Mouse (Mus musculus): ENCODE measurements around the gene Tnxb. TPM values are rescaled to one million over a fixed set of nuclear protein-coding genes. Genes with fewer than 3 reads are reported as not detected.
A peak's percentile ranks its signal among the peaks of the same experiment; 100 is the strongest.

Gene Tnxb
- polyA plus RNA-seq, 1 experiment from 2014 or later = 0.03 TPM

DNA sequence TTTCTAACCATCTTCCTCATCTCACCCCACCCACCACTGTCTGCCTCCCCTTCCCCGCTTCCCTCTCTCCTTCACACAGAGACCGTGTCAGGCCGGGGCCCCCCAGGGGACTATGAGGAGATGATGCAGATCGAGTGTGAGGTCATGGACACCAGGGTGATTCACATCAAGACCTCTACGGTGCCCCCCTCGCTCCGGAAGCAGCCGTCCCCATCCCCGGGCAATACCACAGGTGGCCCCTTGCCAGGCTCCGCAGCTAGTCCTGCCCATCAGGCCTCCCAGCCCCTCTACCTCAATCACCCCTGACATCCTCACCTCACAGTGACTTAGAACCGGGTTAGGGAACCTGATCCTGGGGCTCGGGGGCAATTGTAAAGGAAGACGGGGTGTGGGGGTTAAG lies 15.9 kb upstream of the Tnxb start:
- Histone ChIP-seq H3K27me3 (replicated peaks) (peaks cover 5% of the 10 kb centered on the region; the same call in 1 of the 2 replicates), H3K9ac (no peak overlapping the region), H3K36me3 (peaks cover 60% of the 10 kb centered on the region), H3K27ac (no peak overlapping the region), H3K4me2 (replicated peaks) (no peak overlapping the region), H3K9me3 (no peaks in the 10 kb centered on the region), H3K4me3 (no peak overlapping the region), H3K4me1 (no peaks in the 10 kb centered on the region; the same call in 1 of the 2 replicates)
- ATAC-seq (ENCODE audit: low FRiP score, low read depth) = no peak
- WGBS = 93% methylated on average over 13 of the region's 13 CpGs

DNA sequence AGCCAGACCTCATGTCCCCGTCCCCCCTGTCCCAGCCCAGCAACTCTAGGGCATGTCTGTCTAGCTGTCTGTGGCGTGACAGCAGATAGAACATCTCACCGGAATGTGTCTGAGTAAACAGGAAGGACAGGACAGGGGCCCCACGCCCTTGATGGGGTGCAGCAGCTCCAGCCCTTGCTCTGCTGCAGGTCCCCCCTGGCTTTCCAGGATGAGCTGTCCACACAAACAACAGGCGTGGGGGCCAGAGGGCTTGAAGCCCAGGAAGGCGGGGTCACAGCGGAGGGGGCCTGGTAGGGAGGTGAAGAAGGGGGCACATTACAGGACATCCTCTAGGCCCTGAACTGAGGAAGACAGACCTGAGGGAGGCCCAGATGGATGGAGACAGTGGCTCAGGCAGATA lies 15.2 kb upstream of the Tnxb start:
- H3K4me2 ChIP-seq (replicated peaks) = no peak overlapping the region
- H3K4me3 ChIP-seq = no peak overlapping the region
- no peak overlapping the region for H3K9ac ChIP-seq
- H3K27me3 ChIP-seq (replicated peaks) = peaks cover 12% of the 10 kb centered on the region
- no peak overlapping the region for H3K27ac ChIP-seq
- no peaks in the 10 kb centered on the region; the same call in 1 of the 2 replicates for H3K4me1 ChIP-seq
- WGBS = 90% methylated on average over 7 of the region's 7 CpGs
- no peak for ATAC-seq (ENCODE audit: low FRiP score, low read depth)
- H3K36me3 ChIP-seq = peaks cover 52% of the 10 kb centered on the region
- no peaks in the 10 kb centered on the region for H3K9me3 ChIP-seq

GRCm38 (mm10) chr17:34655581-34655991 lies 14.7 kb upstream of the Tnxb start:
- WGBS = 67% methylated on average over 4 of the region's 4 CpGs
- Histone ChIP-seq H3K27ac (no peak overlapping the region), H3K4me1 (no peaks in the 10 kb centered on the region; the same call in 1 of the 2 replicates)

GRCm38 (mm10) chr17:34656666-34657065 lies 13.7 kb upstream of the Tnxb start:
- H3K27ac ChIP-seq = no peak overlapping the region
- H3K9me3 ChIP-seq = no peaks in the 10 kb centered on the region
- ATAC-seq (ENCODE audit: low FRiP score, low read depth) = no peak
- WGBS = 39% methylated on average over 8 of the region's 8 CpGs
- H3K4me2 ChIP-seq (replicated peaks) = no peak overlapping the region; the same call in 1 of the 2 replicates
- H3K36me3 ChIP-seq = peaks cover 37% of the 10 kb centered on the region
- H3K9ac ChIP-seq = no peak overlapping the region
- peaks cover 25% of the 10 kb centered on the region for H3K27me3 ChIP-seq (replicated peaks)
- H3K4me1 ChIP-seq = peaks cover 5% of the 10 kb centered on the region
- no peak overlapping the region for H3K4me3 ChIP-seq

More at GRCm38 (mm10) chr17:34655581-34655991, 14.7 kb upstream of the Tnxb start:
- Histone ChIP-seq H3K9ac (no peak overlapping the region), H3K4me2 (replicated peaks) (no peak overlapping the region), H3K9me3 (no peaks in the 10 kb centered on the region), H3K36me3 (peaks cover 48% of the 10 kb centered on the region), H3K4me3 (no peak overlapping the region), H3K27me3 (replicated peaks) (peaks cover 16% of the 10 kb centered on the region)
- ATAC-seq (ENCODE audit: low FRiP score, low read depth) = no peak

GRCm38 (mm10) chr17:34657271-34657670 lies 13.1 kb upstream of the Tnxb start:
- Histone ChIP-seq H3K9ac (no peak overlapping the region), H3K4me1 (peaks cover 5% of the 10 kb centered on the region), H3K27me3 (replicated peaks) (peaks cover 25% of the 10 kb centered on the region), H3K36me3 (peaks cover 31% of the 10 kb centered on the region), H3K27ac (no peak overlapping the region), H3K4me3 (no peak overlapping the region), H3K4me2 (replicated peaks) (no peak overlapping the region), H3K9me3 (no peaks in the 10 kb centered on the region)
- 43% methylated on average over 2 of the region's 2 CpGs for WGBS
- no peak for ATAC-seq (ENCODE audit: low FRiP score, low read depth)

DNA sequence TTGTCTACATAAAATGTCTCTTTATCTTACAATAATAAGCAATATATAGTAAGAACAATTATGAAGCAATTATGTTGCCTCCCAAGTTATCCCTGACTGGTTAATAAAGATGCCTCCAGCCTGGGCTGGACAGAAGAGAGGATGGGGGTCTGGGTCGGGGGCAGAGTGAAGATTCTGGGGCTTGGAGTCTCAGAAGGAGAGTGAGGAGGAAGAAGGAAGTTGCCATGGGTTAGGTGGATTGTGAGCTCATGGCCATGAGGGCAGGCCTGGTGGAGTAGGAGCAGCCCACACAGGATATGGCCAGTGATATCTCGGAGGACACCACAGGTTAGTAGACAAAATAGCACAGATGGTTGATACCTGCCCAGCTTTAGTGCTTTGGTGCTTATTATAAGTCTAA lies 12.2 kb upstream of the Tnxb start:
- Histone ChIP-seq H3K4me2 (replicated peaks) (no peak overlapping the region), H3K9me3 (no peaks in the 10 kb centered on the region), H3K4me3 (no peak overlapping the region), H3K27me3 (replicated peaks) (peaks cover 29% of the 10 kb centered on the region), H3K4me1 (peaks cover 5% of the 10 kb centered on the region), H3K9ac (no peak overlapping the region), H3K36me3 (peaks cover 22% of the 10 kb centered on the region), H3K27ac (no peak overlapping the region)
- 80% methylated on average over 2 of the region's 2 CpGs for WGBS
- no peak for ATAC-seq (ENCODE audit: low FRiP score, low read depth)

- no peaks in the 10 kb centered on the region for H3K9me3 ChIP-seq
- WGBS = 82% methylated on average over 3 of the region's 3 CpGs
- H3K4me2 ChIP-seq (replicated peaks) = no peak overlapping the region
- peaks cover 30% of the 10 kb centered on the region for H3K27me3 ChIP-seq (replicated peaks)
- H3K4me1 ChIP-seq = peaks cover 5% of the 10 kb centered on the region
- no peak for ATAC-seq (ENCODE audit: low FRiP score, low read depth)
- no peak overlapping the region for H3K27ac ChIP-seq
- H3K36me3 ChIP-seq = peaks cover 18% of the 10 kb centered on the region
- H3K9ac ChIP-seq = no peak overlapping the region
- H3K4me3 ChIP-seq = no peak overlapping the region
Measured at GRCm38 (mm10) chr17:34658591-34658990, 11.7 kb upstream of the Tnxb start.

DNA sequence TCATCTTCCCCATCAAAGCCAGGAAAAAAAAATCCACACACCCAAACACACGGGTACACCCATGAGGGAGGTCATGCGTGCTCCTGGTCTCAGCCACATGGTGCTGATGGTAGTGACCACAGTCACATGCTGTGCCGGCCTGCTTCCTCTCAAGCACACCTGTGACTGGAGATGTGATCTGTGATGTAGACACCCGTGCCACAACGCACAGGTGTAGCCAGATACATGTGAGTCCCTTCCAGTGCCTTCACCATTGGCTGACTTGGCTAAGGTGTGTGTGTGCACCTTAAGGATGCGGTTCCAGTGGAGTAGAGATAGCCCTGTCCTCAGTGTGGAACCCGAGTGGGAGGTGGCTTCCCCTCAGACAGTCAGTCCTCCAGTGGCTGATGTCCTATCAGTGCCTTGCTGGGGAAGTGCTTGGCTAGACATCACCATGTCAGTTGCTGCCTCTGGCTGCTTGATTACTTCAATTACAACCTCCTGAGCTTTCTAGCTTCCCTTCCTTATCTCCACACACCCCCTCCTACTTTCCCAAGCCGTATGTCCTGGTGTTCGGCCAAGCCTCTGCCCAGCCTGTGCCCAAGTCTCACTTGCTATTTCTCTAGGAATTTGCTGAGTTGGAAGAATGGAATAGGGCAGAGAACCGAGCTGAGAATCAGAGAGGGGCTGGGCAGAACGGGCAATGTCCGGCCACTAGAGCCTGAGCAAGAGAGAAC lies 11.0 kb upstream of the Tnxb start:
- H3K27ac ChIP-seq = no peak overlapping the region
- H3K9ac ChIP-seq = no peak overlapping the region
- H3K27me3 ChIP-seq (replicated peaks) = peaks cover 30% of the 10 kb centered on the region
- H3K4me1 ChIP-seq = peaks cover 5% of the 10 kb centered on the region
- peaks cover 11% of the 10 kb centered on the region; the same call in 1 of the 2 replicates for H3K36me3 ChIP-seq
- ATAC-seq (ENCODE audit: low FRiP score, low read depth) = no peak
- no peak overlapping the region for H3K4me3 ChIP-seq
- WGBS = 73% methylated on average over 12 of the region's 12 CpGs
- no peak overlapping the region for H3K4me2 ChIP-seq (replicated peaks)
- no peaks in the 10 kb centered on the region for H3K9me3 ChIP-seq

- ATAC-seq (ENCODE audit: low FRiP score, low read depth) = no peak
- WGBS = 64% methylated on average over 3 of the region's 3 CpGs
Measured at GRCm38 (mm10) chr17:34659897-34660214, 10.5 kb upstream of the Tnxb start.

GRCm38 (mm10) chr17:34660259-34660820 lies 10.0 kb upstream of the Tnxb start:
- H3K27me3 ChIP-seq (replicated peaks) = peaks cover 30% of the 10 kb centered on the region
- 41% methylated on average over 10 of the region's 11 CpGs for WGBS
- no peaks in the 10 kb centered on the region for H3K9me3 ChIP-seq
- H3K4me2 ChIP-seq (replicated peaks) = no peak overlapping the region
- 0 out of 2 replicates have a peak, but pooled peaks cover 1% of the 10 kb centered on the region for H3K36me3 ChIP-seq
- no peak overlapping the region for H3K27ac ChIP-seq
- H3K4me1 ChIP-seq = peaks cover 5% of the 10 kb centered on the region
- ATAC-seq (ENCODE audit: low FRiP score, low read depth) = no peak
- H3K9ac ChIP-seq = no peak overlapping the region
- H3K4me3 ChIP-seq = no peak overlapping the region

More at GRCm38 (mm10) chr17:34659897-34660214, 10.5 kb upstream of the Tnxb start:
- Histone ChIP-seq H3K27me3 (replicated peaks) (peaks cover 30% of the 10 kb centered on the region), H3K36me3 (peaks cover 6% of the 10 kb centered on the region; the same call in 1 of the 2 replicates), H3K27ac (no peak overlapping the region), H3K4me2 (replicated peaks) (no peak overlapping the region), H3K9ac (no peak overlapping the region), H3K9me3 (no peaks in the 10 kb centered on the region), H3K4me1 (peaks cover 5% of the 10 kb centered on the region), H3K4me3 (no peak overlapping the region)

DNA sequence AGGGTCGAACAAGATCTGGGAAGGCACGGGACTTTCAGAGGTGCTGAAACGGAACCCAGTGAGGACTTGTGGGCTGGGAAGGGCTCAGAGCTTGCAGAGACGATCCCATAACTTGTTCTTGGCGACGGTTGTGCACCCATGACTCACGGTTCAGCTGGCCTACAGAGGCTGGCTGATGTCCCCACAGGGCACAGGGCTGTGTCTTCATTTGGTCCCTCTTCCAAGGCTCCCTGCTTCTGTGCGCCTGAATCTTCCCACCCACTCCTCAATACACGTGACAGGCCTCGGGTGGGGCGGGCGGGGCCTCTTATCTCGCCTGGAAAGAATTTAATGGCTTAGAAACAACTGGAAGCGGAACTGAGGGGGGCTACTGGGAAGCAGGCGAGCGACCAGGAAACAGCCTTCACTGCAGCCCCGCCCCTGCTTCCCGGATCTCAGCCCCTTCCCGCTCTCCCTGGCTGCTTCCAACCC lies 9.2 kb upstream of the Tnxb start:
- Histone ChIP-seq H3K27me3 (replicated peaks) (peaks cover 30% of the 10 kb centered on the region), H3K9me3 (no peaks in the 10 kb centered on the region), H3K9ac (no peak overlapping the region), H3K36me3 (no peaks in the 10 kb centered on the region), H3K4me3 (no peak overlapping the region), H3K4me1 (peaks cover 5% of the 10 kb centered on the region; the same call in 1 of the 2 replicates), H3K27ac (no peak overlapping the region), H3K4me2 (replicated peaks) (peak overlapping the region; percentile 40)
- WGBS = 15% methylated on average over 19 of the region's 19 CpGs
- no peak for ATAC-seq (ENCODE audit: low FRiP score, low read depth)

GRCm38 (mm10) chr17:34662468-34662867 lies 7.9 kb upstream of the Tnxb start:
- no peak overlapping the region for H3K4me3 ChIP-seq
- peaks cover 30% of the 10 kb centered on the region for H3K27me3 ChIP-seq (replicated peaks)
- H3K9ac ChIP-seq = no peak overlapping the region
- WGBS = 78% methylated on average over 1 of the region's 1 CpGs
- no peaks in the 10 kb centered on the region for H3K9me3 ChIP-seq
- no peak overlapping the region for H3K27ac ChIP-seq
- H3K4me1 ChIP-seq = peaks cover 5% of the 10 kb centered on the region; the same call in 1 of the 2 replicates
- no peak for ATAC-seq (ENCODE audit: low FRiP score, low read depth)
- no peak overlapping the region for H3K4me2 ChIP-seq (replicated peaks)
- H3K36me3 ChIP-seq = no peaks in the 10 kb centered on the region

Data from neural tube, embryonic 12.5 days (tissue).